Comparison of ENCODE assay signal across 2 mouse cellular contexts in the genomic region with DNA sequence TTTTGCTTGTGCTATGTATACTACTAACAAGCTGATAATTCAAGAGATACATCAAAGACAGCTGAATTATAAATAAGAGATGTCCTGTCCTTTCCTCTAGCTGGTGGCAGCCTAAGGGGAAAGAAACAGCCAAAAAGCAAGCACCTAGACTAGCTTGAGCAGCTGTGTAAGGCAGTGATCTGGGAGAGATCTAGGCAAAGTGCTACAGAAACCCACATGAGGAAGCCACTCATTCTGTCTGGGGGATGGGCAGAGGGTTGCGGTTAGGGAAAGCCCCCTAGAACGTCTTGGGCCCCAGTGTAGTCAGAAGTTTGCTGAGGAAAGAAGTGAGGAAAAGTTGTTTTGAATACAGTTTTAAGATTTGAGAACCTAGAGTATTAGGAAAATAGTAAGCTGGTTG.
TF ChIP-seq lines count a peak whose summit lies in the region.

No protein-coding gene starts in this region.

TF ChIP-seq in C2C12, 6 proteins besides CTCF, POLR2A, EP300 and RAD21 (continued from another document):
- TF ChIP-seq FOSL1 (IDR thresholded peaks at IDR 0.05; ENCODE audit: insufficient read depth, low read length, poor library complexity, severe bottlenecking) = no peak
- TF ChIP-seq MAX (IDR thresholded peaks at IDR 0.05) = no peak
- no peak for TF ChIP-seq MYOD1 (IDR thresholded peaks at IDR 0.05; ENCODE audit: control insufficient read depth, insufficient read length, low read depth)
TF ChIP-seq in C2C12: peak in this region for 0.

TF ChIP-seq in MEL, 35 proteins besides CTCF, POLR2A, EP300 and RAD21 (continued from another document):
- TF ChIP-seq SMC3 (IDR thresholded peaks at IDR 0.05; ENCODE audit: low read depth, low read length) (no peak), CHD2 (IDR thresholded peaks at IDR 0.05; ENCODE audit: low read length) (no peak), JUND (IDR thresholded peaks at IDR 0.05; ENCODE audit: low read depth, low read length) (no peak), BHLHE40 (IDR thresholded peaks at IDR 0.05; ENCODE audit: borderline replicate concordance, low read depth, low read length) (no peak), MAX (IDR thresholded peaks at IDR 0.05; ENCODE audit: low read length) (no peak)
TF ChIP-seq in MEL: peak in this region for 0.
